Mouse (Mus musculus) megakaryocyte-erythroid progenitor cell, adult 5-6 weeks (primary cell): ENCODE measurements around the gene Rgmb. TPM values are rescaled to one million over a fixed set of nuclear protein-coding genes. Genes with fewer than 3 reads are reported as not detected.
A peak's percentile ranks its signal among the peaks of the same experiment; 100 is the strongest.

Source experiments
- ATAC-seq: replicated peaks from 2 replicates; pipeline ENCODE4 v1.8.0; 2016; ENCODE audit warnings: mild to moderate bottlenecking, inconsistent platforms; ENCODE audit not compliant: severe bottlenecking, poor library complexity, low FRiP score, low TSS enrichment
- total RNA-seq, 2 experiments: library from RNA; stranded (forward) in 1 of 2; stranded (reverse) in 1 of 2; fragments of 200-1000, 215-1000 nt in 1 of 2; fragments of >200 nt in 1 of 2; fragmentation: Nextera tagmentation in 1 of 2; gene quantifications; 2 replicates each; pipeline ENCODE4 v1.2.3; 2014 to 2017

The Rgmb gene
- total RNA-seq (2014; fragmentation: Nextera tagmentation), result not detected in 2 replicates
- total RNA-seq (2017), result 0.38 TPM in 1 of 2 replicates, not detected in the other

DNA sequence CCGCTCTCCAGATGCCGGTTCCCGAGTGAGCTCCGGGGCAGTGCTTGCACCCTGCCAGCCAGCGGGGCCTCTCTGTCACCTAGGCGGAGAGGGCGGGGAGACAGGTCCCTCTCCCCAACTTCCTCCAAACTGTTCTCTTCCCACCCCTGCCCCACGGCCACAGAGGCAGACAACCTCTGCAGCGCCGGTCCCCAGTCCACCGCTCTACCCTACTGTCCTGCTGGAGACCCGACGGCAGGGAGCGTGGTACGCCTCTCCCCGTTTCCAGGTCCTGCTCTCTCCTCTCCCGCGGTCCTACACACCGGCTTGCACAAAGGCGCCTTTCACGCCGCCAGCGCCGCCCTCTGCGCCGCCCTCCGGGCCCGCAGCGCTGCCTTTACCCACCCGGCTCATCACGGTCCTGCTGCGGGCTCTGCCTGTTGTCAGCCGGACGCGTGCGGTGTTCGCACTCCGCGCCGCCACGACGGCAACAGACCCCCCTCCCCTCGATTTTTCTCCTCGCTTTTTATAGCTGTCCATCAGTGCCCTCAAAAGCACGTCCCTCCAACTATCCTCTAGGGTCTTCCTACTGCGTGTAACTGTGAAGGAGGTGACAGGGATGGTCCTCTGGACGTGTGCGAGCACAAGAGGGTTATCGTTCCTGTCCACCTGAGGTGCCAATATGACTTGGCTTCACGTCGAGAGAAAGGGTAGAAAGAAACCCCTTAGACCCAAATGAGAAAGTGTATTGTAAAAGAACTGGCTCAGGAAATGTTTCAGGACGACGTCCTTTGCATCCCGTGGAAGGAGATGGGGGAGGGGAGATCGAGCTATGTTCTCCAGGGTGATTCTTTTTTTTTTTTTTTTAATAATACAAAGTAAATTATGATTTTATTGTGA is at the start of gene Rgmb:
Rgmb (minus strand) TSS at position 274 of the 879 bp plus-strand sequence.
- peak; percentile 44 for ATAC-seq

DNA sequence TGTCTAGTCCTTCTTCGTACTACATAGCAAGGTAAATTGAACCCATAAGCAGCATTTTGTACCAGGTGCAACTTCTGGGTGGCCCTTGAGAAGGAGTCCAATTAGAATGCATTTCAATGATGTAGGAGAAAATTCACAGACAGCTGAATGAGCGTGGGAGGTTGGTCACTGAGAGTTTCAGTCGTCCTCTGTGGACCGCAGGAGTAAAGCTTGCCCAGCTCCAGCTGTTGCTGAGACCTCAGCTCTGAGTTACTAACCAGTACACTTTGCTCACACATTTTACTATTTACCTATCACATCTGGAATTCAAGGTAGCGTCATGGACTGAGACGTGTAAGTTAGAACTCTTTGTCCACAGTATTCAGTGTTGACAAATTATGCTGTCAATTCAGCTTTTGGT is 43.9 kb upstream of the Rgmb start:
- ATAC-seq, result no peak

DNA sequence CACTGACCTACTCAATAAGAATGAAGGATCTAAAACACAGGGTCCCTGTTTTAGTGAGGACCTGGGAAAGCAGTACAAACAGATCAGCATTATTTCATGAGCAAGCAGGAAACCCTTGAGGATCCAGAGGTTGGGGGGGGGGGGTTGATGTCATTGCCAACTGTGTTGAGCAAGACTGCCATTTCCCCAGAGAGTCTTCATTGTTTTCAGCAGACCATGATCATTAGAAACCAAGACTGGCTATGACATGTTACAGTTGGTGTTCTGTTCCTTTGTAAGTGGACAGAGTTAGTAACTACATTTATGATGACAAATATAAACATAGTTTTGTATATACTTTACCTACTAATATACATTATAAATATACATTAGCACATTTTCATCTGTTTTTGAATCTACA is 41.3 kb upstream of the Rgmb start:
- ATAC-seq, result no peak

DNA sequence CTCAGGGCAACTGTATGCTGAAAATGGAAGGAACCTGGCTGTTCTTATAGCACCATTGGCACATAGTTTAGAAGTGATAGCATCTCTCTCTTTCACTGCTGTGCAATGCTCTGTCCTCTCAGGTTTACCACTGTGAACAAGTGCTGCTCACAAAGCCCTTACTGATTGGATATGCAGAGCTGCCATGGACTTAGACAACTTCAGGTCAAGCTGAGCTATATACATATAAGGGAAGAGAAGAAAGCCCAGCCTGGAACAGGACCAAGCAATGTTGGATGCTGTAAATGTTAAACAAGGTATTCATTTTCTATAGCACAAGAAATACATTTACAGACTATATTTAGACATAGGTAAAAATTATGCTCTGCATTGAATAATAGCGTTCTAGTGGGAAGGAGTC is 34.4 kb upstream of the Rgmb start:
- no peak for ATAC-seq

DNA sequence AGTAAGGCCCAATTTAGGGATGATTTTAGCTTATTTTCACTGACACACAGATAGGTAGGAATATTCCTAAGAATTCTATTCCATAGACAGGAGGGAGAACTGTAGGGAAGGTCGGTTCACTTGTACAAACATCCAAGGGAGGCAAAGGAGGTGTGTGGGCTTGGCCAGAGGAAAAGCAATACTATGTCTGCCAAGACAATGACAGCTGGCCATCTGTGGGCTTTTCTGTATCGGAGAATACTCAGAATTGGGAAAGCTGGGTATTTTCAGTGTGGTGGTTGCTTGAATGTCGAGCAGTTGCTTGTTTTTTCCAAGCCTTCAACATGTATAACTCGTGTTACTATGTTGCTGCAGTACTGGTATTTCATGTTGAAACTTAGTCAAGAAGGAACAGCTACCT is 31.5 kb upstream of the Rgmb start:
- no peak for ATAC-seq

DNA sequence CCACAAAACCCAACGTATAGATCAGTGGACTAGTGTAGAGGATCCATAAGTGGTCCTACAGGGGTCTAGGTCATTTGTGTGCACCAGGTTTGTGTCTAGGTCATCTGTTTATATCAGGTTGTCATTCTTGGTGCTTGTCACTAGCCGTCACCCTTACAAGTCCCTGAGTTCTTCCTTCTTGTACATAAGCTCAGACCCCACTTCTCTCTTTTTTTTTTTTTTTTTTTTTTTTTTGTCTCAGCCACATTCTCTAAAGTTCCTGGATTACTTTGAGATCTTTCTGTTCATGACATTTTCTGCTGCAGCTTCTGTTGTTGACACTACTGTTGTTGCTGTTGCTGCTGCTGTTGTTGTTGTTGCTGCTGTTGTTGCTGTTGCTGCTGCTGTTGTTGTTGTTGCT is 22.3 kb upstream of the Rgmb start:
- no peak for ATAC-seq

DNA sequence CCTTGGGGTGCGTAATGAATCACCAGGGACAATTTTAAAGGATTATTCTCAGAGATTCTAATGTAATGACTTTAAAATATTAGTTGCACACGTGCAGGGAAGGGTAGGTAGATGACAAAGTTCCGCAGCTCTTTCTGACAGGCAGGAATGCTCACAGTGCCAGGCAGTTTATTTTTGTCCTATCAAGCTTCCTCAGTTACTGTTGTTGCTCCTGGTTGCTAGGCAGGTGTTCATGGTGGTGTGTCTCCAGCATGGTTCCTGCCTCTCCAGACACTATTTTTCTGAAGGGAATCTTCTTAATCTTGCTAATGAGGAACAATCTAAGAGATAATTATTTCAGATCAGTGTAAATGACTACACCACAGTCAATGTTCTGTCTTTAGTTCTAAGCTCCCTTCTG is 19.7 kb upstream of the Rgmb start:
- no peak for ATAC-seq

DNA sequence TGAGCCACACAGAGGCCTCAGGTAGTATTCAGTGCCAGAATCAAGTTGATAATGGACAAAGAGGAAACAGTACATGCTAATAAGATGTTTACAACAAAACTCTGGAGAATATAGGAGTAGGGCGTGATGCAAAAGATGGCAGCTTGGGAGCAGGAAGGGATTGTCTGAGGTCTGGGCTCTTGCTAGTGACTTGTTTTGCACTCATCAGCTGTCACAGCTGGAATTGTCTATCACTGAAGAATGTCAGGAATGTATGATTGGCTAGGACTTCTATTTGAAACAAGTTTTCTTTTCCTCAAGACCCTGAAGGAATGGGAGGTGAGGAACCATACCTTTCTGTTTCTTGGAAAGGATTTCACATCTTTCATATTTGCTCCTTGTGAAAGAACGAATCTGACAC is 10.6 kb upstream of the Rgmb start:
- no peak for ATAC-seq

DNA sequence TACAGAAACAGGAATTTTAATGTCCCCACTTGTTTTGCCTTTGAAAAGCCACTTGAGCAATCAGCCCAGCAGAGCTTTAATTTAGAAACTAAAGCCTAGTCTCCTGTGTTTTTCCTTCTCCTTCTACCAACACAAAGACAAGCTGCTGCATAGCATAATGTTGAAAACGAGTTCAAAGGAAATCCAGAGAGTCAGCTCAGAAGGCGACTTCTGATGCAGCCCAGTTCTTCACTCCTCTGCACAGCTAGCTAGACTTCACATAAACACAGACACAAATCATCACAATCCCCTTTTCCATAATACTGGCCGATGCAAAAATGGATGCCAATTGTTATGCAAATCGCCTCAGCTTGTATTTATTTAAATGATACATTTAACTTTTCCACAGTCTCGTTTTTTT is 1.6 kb upstream of the Rgmb start:
- no peak for ATAC-seq

DNA sequence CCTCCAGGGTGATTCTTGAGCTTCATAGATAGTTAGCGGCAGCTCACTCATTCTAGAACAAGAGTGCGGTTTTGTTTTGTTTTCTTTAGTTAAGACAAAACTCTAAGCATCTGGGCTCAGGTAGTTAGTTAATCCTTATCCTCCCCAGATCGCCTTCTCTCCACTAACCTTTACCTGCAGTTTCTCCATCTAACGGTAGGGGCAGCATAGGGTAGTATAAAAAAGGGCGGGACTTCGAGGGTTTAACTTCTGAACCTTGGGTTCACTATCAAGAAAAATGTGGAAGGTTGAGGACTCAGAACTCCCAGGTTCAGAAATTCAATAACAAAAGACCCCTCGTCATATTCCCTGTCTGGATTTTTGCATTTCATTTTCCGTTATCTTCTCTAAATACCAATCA is 971 bp upstream of the Rgmb start:
- peak; percentile 76 for ATAC-seq

DNA sequence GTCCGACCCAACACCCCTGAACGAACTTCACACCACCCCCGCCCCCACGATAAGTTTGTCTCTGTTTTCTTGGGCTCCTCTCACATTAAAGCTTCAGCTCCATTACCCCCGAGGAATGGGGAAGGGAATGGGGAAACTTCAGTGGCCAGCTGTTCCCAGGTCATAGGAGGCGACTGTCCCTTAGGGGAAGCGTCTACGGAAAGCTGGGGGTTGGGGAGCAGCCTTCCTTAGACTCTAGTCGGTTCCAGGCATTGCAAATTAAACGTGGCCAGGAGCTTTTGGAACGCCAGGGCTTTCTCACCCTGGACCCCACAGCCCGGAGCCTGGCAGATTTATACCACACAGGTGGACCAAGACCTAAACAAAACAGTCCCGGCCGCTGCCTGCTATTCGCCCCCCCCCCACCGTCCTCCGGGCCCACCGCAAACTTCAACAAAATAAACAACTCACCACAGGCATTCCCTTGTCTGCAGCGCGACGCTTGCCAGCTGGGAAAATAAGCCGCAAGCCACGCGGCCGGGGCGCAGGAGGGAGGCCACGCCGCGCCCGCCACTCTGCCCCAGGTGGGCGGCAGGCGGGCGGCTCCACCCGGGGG is 571 bp downstream of the Rgmb start:
- ATAC-seq, result no peak

DNA sequence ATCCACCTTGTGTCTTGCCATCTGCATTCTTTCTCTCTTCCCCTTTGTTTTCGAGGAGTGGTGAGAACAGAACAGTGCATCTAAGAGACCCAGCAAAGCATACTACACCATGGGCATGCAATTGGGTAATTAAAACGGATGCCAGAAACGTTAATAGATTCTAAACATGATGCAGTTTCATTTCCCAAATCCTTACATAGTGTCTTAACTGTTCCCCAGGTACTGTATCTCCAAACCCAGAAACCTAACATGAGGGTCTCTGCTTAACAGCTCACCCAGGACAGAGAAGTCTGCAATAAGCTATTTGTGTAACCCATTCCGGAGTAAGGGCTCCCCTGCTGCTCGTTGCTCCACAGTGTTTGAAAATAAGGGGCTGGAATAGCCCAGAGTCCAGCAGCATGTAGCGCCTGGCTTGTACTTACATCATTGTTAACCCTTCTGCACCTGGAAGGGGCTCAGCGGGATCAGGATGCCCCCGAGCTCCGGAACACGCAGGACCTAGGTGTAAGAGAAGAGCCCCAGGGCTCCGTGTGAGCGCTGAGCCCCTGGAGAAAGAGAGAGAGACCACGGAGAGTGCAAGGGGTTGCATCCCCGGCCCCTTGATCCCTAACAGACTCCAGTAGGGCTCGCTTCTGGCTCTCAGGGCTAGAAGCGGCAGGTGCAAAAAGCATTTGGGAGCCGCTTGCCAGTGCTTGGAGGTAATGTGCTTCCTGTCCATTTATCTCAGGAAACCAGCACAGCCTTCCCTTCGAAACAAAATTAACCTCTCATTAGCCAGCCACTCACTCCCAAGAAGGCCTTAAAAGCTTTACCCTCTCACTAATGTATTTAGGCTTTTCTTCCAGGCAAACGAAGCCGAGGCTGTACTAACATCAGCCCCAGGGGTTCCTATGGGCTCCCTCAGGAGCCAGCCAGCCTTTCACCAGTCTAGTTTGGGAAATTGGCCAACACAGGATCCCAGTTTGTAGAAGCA is 1.4 kb downstream of the Rgmb start:
- ATAC-seq, result no peak

DNA sequence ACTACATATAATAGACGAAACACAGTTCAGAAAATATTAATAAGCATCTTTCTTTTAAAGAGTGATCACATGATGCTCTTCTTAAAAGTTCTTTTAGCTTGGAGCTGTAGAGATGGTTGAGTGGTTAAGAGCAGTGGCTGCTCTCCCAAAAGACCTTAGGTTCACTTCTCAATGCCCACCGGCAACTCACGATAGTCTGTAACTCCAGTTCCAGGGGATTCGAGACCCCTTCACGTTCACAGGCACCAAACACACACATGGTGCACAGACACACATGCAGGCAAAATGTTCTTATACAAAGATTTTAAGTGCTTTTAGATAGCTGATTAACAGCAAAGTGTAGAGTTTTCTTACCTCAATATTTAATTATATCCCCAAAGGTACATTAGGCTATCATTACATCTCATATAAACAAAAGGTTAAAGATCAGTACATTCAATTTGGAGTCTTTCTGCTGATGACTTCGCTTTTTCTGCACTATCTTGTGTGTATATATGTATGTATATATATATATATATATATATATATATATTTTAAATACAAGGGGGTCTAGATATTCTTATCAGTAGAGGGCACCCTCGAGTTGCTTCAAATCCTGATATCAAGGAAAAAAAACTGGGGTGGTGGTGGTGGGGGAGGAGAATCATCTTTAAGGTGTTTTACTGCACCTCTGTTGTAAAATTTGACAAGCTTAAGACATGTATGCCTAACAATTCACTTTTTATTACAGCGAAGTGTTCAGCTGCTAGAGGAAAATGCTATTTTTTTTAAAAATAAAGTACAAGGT is 2.5 kb downstream of the Rgmb start:
- ATAC-seq, result no peak

DNA sequence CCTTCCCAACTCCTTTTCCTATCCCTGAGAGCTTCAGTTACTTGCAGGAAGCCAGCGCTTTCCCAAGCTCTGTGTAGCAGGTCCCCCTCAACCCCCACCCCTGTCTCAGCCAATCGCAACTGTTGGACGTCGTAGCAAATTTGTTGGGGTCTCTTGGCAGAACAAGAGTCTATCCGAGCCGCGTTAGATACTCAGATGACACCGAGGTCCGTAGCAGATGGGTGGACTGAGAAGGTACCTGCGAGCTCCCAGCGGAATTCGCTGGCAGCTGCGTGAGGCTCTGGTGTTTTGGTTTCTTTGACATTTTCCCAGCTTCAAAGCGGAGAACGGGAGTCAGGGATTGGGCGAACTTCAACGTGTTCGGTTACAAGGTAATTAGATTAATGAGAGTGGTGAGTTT is 3.9 kb downstream of the Rgmb start:
- no peak for ATAC-seq

DNA sequence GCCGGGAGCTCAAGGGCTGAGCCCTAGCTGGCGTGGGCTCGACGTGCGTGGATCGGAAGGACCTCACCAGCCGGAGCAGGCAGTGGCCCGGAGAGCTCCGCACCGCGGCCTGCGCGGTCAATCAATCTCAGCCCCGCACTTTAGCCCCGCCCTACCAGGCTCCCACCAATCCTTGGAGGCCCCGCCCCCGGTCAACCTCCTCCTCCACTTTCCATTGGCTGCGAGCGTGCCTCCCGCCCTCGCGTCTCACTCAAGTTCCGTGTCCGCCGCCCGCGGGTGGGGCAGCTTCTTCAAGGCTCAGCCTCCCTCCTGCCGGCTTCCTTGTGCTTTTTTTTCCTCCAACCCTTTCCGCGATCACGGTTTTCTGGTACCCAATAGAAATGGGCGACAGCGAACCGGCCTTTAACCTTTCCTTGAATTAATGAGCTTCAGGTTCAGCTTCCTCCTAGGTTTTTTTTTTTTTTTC is 4.4 kb downstream of the Rgmb start:
- ATAC-seq, result peak; percentile 84

DNA sequence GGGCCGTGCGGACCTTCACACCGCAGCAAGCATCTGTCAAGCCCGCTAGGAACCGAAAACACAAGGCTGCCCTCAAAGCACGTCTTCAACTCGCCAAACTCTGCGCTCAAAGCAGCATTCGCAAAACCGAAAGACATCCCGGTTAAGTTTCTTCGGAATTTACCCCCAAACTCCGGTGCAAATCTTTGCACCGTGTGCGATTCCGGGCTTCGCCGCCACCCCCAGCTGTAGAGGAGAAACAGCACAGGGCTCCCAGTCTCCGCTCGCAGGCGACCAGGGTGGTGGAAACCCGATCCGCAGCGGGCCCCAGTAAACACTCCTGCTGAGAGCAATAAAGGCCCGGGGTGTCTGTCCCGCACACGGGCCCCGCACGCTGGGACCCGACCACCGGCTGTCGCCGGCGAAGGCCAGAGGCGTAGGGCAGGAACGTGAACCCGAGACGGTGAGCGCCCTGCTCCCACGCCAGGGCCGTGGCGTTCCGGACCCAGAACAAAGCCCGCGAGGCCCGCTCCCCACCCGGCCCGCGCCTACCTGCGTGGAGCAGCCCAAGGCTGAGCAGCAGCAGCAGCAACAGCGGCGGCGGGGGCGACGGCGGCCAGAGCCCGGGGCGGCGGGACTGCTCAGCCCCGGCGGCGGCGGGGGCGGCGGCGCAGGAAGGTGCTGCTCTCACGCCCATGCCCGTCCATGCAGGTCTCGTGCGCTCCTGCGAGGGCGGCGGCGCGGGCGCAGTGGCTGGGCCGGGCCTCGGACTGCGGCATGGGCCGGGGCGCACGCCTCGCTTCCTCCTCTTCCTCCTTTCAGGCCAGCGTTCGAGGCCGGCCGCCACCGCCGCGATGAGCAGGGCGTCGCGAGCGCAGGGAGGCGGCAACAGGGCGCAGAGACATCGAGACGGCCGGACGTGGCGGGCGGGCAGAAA is 5.1 kb downstream of the Rgmb start:
- no peak for ATAC-seq

DNA sequence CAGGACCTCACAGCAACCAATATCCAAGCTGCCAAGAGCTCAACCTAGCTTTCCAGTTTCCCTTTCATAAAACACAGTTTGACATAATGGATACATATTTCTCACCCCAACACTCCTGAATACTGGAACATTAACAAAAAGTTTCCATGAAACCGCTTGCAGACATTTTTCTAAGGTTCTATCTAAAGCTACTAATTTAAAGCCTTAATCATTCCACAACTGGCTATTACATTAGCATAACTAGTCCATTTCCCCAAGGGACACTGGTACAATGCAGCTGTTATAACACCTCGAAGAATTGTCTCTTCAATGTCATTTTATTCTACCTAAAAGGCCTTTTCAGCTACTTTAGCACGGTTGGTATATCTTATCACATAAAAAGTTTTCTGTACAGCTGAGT is 6.0 kb downstream of the Rgmb start:
- ATAC-seq, result no peak

DNA sequence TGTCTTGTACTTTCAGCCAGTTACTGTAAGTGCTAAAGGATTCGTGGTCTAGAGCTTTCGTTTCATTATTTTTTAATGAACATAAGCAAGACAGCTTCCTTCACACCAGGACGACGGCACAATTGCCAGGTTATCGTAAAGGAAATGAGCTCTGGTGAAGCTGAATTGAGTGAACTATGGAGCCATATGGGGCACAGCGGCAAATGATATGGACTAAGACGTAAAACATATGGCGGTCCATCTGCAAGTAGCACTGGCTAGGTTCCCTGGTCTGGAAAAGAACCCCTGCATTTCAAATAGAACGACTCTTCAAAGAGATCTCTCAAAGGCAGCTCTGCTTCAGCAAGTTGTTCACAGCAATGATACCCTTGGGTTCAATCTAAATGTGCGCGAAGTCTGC is 6.5 kb downstream of the Rgmb start:
- no peak for ATAC-seq
